Mouse (Mus musculus) neutrophil, adult 65 days (primary cell): ENCODE data around the gene Gm45713. TPM values are rescaled to one million over a fixed set of nuclear protein-coding genes. Genes with fewer than 3 reads are reported as not detected.

ENCODE experiments used
- total RNA-seq: library from RNA; stranded (reverse); gene quantifications from 2 replicates; pipeline ENCODE4 v1.2.4, GENCODE M21; 2023

The Gm45713 gene
- not detected in 2 replicates for total RNA-seq

DNA sequence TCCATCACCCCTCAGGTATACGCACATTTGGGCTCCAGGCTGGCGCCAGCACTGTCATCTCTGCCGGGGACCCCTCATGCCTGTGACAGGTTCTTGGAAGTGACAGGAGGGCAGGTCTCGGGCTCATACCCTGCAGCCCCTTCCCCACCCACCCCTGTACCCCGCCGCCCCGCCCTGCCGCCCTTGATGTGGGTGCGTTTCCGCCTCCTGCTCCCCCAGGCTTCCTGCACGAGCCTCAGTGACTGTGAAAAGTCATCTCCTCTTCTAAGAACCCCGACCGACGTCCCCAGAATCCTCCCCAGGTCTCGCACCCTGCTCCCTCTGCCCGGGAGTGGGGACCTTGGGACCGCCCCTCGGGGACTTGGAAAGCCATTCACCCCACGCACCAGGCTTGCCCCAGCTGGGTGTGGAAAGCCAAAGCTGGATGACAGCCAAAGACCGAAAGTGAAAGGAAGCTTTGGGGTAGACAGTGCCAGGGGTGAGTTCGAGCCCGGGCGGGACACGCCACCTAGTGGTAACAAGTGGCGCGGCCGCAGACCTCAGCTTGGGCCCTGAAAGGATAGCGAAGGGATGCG is at the start of gene Gm45713, which contains the start of gene Flt3l:
Gene Gm45713, minus strand, starts transcription at position 239 of the 575 bp plus-strand sequence.
Gene Flt3l, minus strand, starts transcription at position 440 of the 575 bp plus-strand sequence.

DNA sequence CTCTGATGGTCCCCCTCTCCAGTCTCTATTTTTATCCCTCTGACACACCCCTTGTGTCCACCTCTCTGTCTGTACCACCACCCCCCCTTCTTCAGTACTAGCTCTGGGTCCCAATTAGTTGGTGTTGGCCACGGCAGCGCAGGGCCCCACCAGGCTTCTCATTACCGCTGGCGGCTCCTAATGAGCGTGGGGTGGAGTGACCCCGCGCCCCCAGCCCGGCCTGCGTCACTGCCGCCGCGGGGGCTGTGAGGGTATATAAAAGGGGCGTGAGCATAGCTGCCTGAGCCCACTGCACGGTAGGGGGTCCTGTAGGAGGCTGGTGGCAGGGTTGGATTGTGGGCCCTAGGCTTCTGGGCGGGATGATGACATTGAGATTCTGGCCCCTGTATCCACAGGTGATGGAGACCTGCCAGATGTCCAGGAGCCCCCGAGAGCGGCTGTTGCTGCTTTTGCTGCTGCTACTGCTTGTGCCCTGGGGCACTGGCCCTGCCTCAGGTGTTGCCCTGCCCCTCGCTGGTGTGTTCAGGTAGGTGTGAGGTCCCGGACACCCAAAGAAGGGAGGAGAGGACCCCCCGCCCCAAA is 45.0 kb upstream of the Gm45713 start, which contains the start of gene Pth2:
Gene Pth2, plus strand, starts transcription at position 100 of the 582 bp plus-strand sequence.

DNA sequence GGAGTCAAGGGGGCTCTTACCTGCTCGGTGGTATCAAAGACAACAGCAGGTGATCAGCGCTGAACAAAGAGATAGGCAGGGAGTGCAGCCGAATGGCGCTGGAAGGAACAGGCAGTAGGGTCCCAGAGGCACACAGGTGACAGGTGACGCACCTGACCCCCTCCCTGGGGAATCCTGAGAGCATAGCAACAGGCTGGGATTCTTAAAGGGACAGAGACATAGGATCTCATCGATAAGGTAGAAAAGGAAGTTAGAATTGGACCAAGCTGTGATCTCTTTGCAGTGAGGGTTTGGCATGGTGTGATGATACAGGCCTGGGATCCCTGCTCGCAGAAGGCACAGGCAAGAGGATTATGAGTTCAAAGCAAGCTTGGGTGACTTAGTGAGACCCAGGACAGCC is 43.4 kb upstream of the Gm45713 start, which contains the start of gene Gfy:
Gene Gfy, minus strand, starts transcription at position 101 of the 400 bp plus-strand sequence.

DNA sequence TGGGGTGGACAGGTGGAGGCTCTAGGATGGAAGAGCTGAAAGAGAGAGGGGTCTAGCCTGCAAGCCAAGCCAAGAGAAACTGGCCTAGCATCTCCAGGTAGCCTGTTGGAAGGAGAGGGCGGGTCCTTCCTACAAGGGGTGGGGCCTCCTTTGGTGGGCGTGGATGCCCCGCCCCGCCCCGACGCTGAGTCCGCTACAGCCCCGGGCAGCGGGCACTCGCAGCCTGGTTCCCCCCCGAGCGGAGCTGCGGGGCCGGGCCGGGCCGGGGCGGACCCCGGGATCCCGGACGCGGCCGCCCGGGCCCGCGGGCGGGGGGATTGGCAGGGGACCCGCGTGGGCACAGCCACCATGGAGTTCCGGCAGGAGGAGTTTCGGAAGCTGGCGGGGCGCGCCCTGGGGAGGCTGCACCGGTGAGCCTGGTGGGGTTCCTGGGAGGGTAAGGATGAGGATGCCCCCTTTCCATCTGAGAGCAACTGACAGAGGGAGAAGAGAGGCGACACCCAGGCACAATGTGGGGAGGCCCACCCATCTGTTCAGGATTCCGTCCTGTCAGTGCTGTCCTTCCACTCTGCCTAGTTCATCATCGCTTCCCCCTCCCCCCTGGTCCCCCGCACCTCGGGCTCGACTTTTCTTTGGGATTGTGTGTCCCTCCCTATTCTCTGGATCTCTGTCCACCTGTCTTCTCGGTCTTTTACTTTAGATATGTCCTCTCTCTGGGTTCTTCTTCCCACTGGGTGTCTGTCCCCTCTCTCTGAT is 27.9 kb upstream of the Gm45713 start, which contains the start of gene Slc17a7:
Gene Slc17a7, plus strand, starts transcription at position 215 of the 756 bp plus-strand sequence.

DNA sequence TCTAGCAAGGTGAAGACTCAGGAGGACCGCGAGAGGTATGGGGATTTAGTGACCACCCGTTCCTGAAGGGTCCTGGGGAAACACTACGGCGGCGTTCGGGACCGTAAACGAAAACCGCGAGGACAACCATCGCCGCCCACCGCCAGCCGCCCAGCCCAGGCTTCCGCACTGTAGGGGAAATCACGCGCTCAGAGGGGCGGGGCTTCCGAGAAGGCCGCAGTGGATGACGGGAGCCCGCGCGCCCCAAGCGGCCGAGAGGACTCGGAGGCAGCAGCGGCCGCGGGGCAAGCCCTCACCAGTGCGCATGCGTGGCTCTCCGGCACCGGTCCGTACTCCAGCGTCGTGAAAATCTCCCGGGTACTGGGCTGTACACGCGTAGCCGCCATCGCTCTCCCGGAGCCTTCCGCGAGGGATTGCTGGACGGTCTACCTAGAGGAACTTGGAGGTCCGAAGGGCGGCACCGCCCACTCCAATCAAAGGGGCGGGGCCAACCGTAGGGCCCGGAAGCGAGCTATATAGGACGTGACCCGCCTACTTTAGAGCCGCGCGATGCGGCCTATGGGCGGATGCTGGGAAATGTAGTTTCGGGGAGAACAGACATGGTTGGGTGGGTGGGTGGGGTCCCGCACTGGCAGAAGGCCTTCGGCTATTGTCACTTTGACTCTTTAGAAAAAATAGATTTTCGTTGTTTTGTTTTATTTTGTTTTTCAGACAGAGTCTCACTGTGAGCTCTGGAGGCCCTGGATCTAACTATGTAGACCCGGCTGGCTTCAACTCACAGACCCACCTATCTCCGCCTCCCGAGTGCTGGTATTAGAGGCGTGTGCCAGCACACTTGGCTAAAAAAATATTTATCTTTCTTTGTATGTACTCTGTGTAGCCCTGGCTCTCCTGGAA is 18.3 kb upstream of the Gm45713 start, which contains the start of the genes Pih1d1 and Aldh16a1:
Gene Pih1d1, plus strand, starts transcription at position 208 of the 897 bp plus-strand sequence.
Gene Aldh16a1, minus strand, starts transcription at position 489 of the 897 bp plus-strand sequence.

DNA sequence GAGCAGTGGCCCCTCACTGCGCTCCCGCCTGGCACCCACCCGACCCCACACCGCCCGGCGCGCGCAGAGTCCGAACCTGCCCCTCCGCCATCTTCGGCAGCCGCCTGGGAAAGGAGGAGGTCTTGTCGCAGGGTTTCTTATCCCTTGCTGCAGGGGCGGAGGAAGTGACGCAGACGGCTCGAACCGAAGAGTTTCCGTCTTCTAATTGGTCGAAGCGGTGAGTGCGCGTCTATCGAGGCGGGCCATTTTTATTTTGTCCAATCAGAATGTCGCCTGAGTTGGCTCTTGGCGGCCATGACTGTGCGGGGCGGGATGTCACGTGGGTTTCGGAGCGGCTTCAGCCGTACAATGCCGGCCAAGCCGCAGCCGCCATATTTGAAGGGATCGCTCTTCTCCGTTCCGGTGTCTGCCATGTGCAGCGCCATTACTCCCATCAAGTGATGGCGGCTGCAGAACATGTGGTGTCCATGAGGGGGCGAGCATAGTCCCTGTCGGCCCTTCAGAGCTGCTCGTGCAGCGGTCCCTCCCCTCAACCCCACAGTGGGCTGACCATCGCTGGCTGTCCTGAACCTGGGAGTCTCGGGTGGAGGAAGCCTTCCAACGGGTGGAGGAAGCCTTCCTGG is 7.3 kb downstream of the Gm45713 start, which contains the start of gene Rpl13a:
Gene Rpl13a, minus strand, starts transcription at position 138 of the 623 bp plus-strand sequence.

DNA sequence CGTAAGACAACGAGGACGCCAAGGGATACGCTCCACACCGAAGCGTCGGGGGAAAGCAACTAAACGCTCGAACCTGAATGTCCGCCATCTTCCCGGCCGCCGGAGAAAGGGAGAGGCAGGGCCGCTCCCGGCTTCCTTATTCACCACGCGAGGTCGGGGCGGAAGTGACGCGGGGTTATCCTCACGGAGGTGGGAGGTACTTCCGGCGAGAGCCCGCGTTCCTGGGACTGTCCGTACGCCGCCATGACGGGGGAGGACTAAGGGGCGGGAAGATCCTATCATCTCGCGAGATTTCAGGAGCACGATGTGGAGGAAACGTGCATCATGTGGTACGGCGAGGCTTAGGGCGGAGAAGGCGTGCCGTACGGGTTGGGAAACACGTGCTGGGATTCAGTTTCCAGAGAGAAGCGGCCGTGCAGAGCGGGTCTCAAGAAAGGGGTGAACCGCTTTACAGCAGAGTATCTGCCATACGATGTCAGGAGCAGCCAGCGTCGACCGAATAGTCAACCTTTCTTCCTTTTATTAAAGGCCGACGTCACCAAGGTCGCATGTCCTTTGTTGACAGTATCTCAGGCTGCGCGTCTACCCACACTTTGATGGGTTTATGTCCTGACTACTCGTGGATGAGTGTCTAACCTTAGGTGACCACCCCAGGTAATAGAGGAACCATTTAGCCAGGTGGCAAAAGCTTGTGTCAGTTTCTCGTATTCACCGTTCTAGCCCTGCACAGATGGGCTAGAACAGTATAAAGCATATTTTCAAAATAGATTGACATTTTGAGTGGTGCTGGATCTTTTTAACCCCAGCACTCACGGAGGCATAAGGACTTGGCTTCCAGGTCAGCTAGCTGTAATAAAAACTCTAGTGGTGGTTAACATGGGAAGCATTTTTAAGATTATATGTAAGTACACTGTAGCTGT is 11.5 kb downstream of the Gm45713 start, which contains the start of gene Rps11:
Gene Rps11, minus strand, starts transcription at position 216 of the 920 bp plus-strand sequence.

DNA sequence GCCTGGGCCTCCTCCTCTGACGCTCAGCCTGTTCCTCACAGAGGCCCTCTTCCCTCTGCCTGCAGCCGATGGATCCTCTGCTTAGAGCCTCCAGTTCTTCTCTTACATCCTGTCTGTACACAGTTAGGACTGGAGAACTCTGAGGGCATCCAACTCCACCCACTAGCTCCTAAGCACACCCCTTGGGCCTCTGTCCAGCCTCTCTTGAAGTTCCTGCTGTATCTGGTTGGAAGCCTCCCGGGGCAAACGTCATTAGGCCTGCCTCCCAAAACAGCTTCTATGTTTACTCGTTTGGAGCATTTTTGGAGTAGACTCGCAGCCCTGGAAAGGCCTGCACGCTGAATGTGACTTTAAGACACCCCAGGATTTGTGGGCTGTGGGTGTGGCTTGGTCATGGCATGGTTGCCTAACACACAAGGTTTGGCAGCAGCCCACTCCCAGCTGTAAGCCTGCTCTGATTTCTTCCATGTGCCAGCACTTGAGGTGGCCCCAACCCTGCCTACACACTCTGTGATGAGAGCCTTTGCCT is 32.3 kb downstream of the Gm45713 start, which contains the start of gene Fcgrt:
Gene Fcgrt, minus strand, starts transcription at position 200 of the 529 bp plus-strand sequence.

DNA sequence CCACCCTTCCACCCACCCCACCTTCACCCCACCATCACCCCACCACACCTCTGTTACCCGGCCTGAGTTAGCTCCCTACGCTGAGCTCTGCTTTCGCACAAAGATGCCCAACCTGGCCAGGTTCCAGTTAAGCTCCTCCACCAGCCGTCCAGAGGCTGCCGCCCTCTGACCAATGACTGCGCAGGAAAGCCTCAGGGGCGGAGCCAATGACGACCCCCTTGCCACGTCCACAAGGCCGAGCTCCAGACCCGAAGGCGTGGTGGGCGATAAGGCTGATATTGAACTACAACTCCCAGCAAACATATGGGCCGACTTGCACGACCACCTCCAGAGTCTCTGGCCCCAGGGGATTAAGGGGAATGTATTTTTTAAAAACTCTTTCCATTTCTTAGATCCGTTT is 44.0 kb downstream of the Gm45713 start, which contains the start of gene Rcn3:
Gene Rcn3, minus strand, starts transcription at position 174 of the 400 bp plus-strand sequence.

Other genes starting within 250 kb of the Gm45713 start
- 31.2 and 33.7 TPM in 2 replicates for gene Med25, start 243.5 kb downstream of the Gm45713 start, total RNA-seq
- 3.1 and 3.2 TPM in 2 replicates for gene Fuz, start 240.2 kb downstream of the Gm45713 start, total RNA-seq
- gene Ap2a1, start 206.7 kb downstream of the Gm45713 start, total RNA-seq, result 64.6 and 68.6 TPM in 2 replicates
- not detected in 2 replicates for gene Tsks, start 193.0 kb downstream of the Gm45713 start, total RNA-seq
- gene Cpt1c, start 161.4 kb downstream of the Gm45713 start, total RNA-seq, result 0.23 and 1.3 TPM in 2 replicates
- 48.5 and 57.0 TPM in 2 replicates for gene Prmt1, start 149.7 kb downstream of the Gm45713 start, total RNA-seq
- gene Irf3, start 138.6 kb downstream of the Gm45713 start, total RNA-seq, result 44.5 and 55.1 TPM in 2 replicates
- gene Bcl2l12, start 137.5 kb downstream of the Gm45713 start, total RNA-seq, result 7.3 and 7.9 TPM in 2 replicates
- 59.4 and 75.8 TPM in 2 replicates for gene Scaf1, start 119.9 kb downstream of the Gm45713 start, total RNA-seq
- gene Rras, start 118.3 kb downstream of the Gm45713 start, total RNA-seq, result 7.6 and 7.8 TPM in 2 replicates
- 15.9 and 19.2 TPM in 2 replicates for gene Prr12, start 83.3 kb downstream of the Gm45713 start, total RNA-seq
- gene Nosip, start 73.8 kb downstream of the Gm45713 start, total RNA-seq, result 32.5 and 35.9 TPM in 2 replicates
- 15.3 and 20.8 TPM in 2 replicates for gene Prrg2, start 73.6 kb downstream of the Gm45713 start, total RNA-seq
- gene Rcn3, start 44.0 kb downstream of the Gm45713 start, total RNA-seq, result 2.6 and 3.0 TPM in 2 replicates
- 11.5 and 11.6 TPM in 2 replicates for gene Fcgrt, start 32.4 kb downstream of the Gm45713 start, total RNA-seq
- gene Rps11, start 11.8 kb downstream of the Gm45713 start, total RNA-seq, result 561 and 713 TPM in 2 replicates
- 790 and 900 TPM in 2 replicates for gene Rpl13a, start 7.5 kb downstream of the Gm45713 start, total RNA-seq
- 22.0 and 23.2 TPM in 2 replicates for gene Flt3l, start 201 bp upstream of the Gm45713 start, total RNA-seq
- gene Pih1d1, start 18.1 kb upstream of the Gm45713 start, total RNA-seq, result 41.1 and 44.5 TPM in 2 replicates
- gene Aldh16a1, start 18.4 kb upstream of the Gm45713 start, total RNA-seq, result 77.5 and 91.9 TPM in 2 replicates
- 0.23 TPM in 1 of 2 replicates, not detected in the other for gene Slc17a7, start 27.7 kb upstream of the Gm45713 start, total RNA-seq
- gene Gfy, start 43.3 kb upstream of the Gm45713 start, total RNA-seq, result not detected in 2 replicates
- not detected in 2 replicates for gene Pth2, start 44.8 kb upstream of the Gm45713 start, total RNA-seq
- gene Ccdc155, start 68.7 kb upstream of the Gm45713 start, total RNA-seq, result not detected in 2 replicates
- not detected in 2 replicates for gene Dkkl1, start 75.9 kb upstream of the Gm45713 start, total RNA-seq
- not detected in 2 replicates for gene Tead2, start 79.5 kb upstream of the Gm45713 start, total RNA-seq
- 347 and 367 TPM in 2 replicates for gene Cd37, start 102.9 kb upstream of the Gm45713 start, total RNA-seq
- 1.2 and 1.3 TPM in 2 replicates for gene Slc6a16, start 104.9 kb upstream of the Gm45713 start, total RNA-seq
- gene Slc6a21, start 141.3 kb upstream of the Gm45713 start, total RNA-seq, result not detected in 2 replicates
- gene Trpm4, start 197.5 kb upstream of the Gm45713 start, total RNA-seq, result 3.6 and 5.2 TPM in 2 replicates
- gene Hrc, start 199.1 kb upstream of the Gm45713 start, total RNA-seq, result not detected in 2 replicates
- 0.09 TPM in 1 of 2 replicates, not detected in the other for gene Ppfia3, start 230.8 kb upstream of the Gm45713 start, total RNA-seq
- 2.5 TPM in 1 of 2 replicates, not detected in the other for gene Lin7b, start 234.4 kb upstream of the Gm45713 start, total RNA-seq